Mouse (Mus musculus): Measurements from ENCODE around the gene Ubl3.

Gene Ubl3

GRCm38 (mm10) chr5:148486202-148486601 lies 66.4 kb downstream of the Ubl3 start:
- no peak for DNase-seq (ENCODE audit: low read depth, low spot score)

- no peak for DNase-seq (ENCODE audit: low read depth, low spot score)
Measured at GRCm38 (mm10) chr5:148481745-148482144, 70.8 kb downstream of the Ubl3 start.

GRCm38 (mm10) chr5:148474346-148474745 lies 78.2 kb downstream of the Ubl3 start:
- no peak for DNase-seq (ENCODE audit: low read depth, low spot score)

- DNase-seq (ENCODE audit: low read depth, low spot score): no peak
Measured at GRCm38 (mm10) chr5:148468626-148469441, 83.8 kb downstream of the Ubl3 start.

GRCm38 (mm10) chr5:148466933-148467607 lies 85.5 kb downstream of the Ubl3 start:
- DNase-seq (ENCODE audit: low read depth, low spot score): no peak

GRCm38 (mm10) chr5:148466116-148466515 lies 86.5 kb downstream of the Ubl3 start:
- DNase-seq (ENCODE audit: low read depth, low spot score): no peak

GRCm38 (mm10) chr5:148465091-148465490 lies 87.5 kb downstream of the Ubl3 start:
- DNase-seq (ENCODE audit: low read depth, low spot score): no peak

GRCm38 (mm10) chr5:148464489-148464888 lies 88.1 kb downstream of the Ubl3 start:
- no peak for DNase-seq (ENCODE audit: low read depth, low spot score)

- DNase-seq (ENCODE audit: low read depth, low spot score): no peak
Measured at GRCm38 (mm10) chr5:148463783-148464294, 88.8 kb downstream of the Ubl3 start.

Measured in skeletal muscle tissue, adult 2 months (tissue).